Mouse (Mus musculus) forebrain, postnatal 0 days (tissue): ENCODE measurements around the gene Duoxa1. TPM values are rescaled to one million over a fixed set of nuclear protein-coding genes. Genes with fewer than 3 reads are reported as not detected.

Experiments used
- ATAC-seq: fragments of 200-750 bp; cut with Nextera tagmentation; 2 replicates; pipeline ENCODE4 v1.8.0; 2017; ENCODE audit warnings: mild to moderate bottlenecking, moderate library complexity
- DNase-seq: peaks from one replicate; pipeline ENCODE4 v3.0.0-alpha.2; 2015
- H3K27ac ChIP-seq: fragments of 300-500 bp; sonication (generic); 2 replicates; pipeline ENCODE4 v1.5.1; 2014; ENCODE audit warnings: low read depth, mild to moderate bottlenecking, antibody characterized with exemption, low read length, moderate library complexity, mixed read lengths
- H3K27me3 ChIP-seq: fragments of 300-500 bp; sonication (generic); 2 replicates; pipeline ENCODE4 v1.6.1; 2014; ENCODE audit warnings: mild to moderate bottlenecking, low read length, mixed read lengths; ENCODE audit not compliant: insufficient read depth
- H3K36me3 ChIP-seq: fragments of 300-500 bp; sonication (generic); 2 replicates; pipeline ENCODE4 v1.6.1; 2014; ENCODE audit warnings: mild to moderate bottlenecking, moderate library complexity; ENCODE audit not compliant: insufficient read depth
- H3K4me1 ChIP-seq: fragments of 300-500 bp; sonication (generic); 2 replicates; pipeline ENCODE4 v1.6.1; 2014; ENCODE audit warnings: antibody characterized with exemption; ENCODE audit not compliant: insufficient read depth
- H3K4me2 ChIP-seq: fragments of 300-500 bp; sonication (generic); 2 replicates; pipeline ENCODE4 v1.6.1; 2014; ENCODE audit warnings: low read depth, mild to moderate bottlenecking, moderate library complexity
- H3K4me3 ChIP-seq: fragments of 300-500 bp; sonication (generic); 2 replicates; pipeline ENCODE4 v1.5.1; 2014; ENCODE audit warnings: low read depth, low read length, mixed read lengths
- H3K9ac ChIP-seq: fragments of 300-500 bp; sonication (generic); 2 replicates; pipeline ENCODE4 v1.6.1; 2014; ENCODE audit warnings: mild to moderate bottlenecking
- H3K9me3 ChIP-seq: fragments of 300-500 bp; sonication (generic); 2 replicates; pipeline ENCODE4 v1.6.1; 2016; ENCODE audit warnings: low read length
- CTCF ChIP-seq: sonication (generic); IDR thresholded peaks from 2 replicates; pipeline ENCODE4 v1.5.1; 2016; ENCODE audit warnings: antibody characterized with exemption, control low read depth, low read depth
- WGBS: fragments of 180-500 bp; shearing (Covaris S2); extraction: QIAGEN DNeasy Blood & Tissue Kit; methylation state at CpG from one replicate; pipeline ENCODE4 v1.1.7; 2014; 5-methylcytosine and 5-hydroxymethylcytosine counted together
- polyA plus RNA-seq: library from polyadenylated mRNA; unstranded; fragments of >200 nt; fragmentation: Nextera tagmentation; extraction: Ambion mirVana; gene quantifications from 2 replicates; pipeline ENCODE4 v1.2.1, GENCODE M21; 2015
- total RNA-seq: library from RNA; depleted of rRNA; stranded (reverse); fragments of >200 nt; gene quantifications from 2 replicates; pipeline ENCODE4 v1.2.3, GENCODE M21; 2014

Gene Duoxa1
- total and polyA plus RNA-seq, 2 experiments from 2014 or later = 0.10 to 0.46 TPM

GRCm38 (mm10) chr2:122354191-122354929, 40.8 kb upstream of the Duoxa1 start:
- no peaks in the 10 kb centered on the region for H3K27me3 ChIP-seq
- H3K4me1 ChIP-seq = peaks cover 14% of the 10 kb centered on the region
- ATAC-seq (no peak), DNase-seq (no peak)
- H3K9ac ChIP-seq = no peak overlapping the region
- H3K9me3 ChIP-seq = no peaks in the 10 kb centered on the region
- 70% methylated on average over 12 of the region's 12 CpGs for WGBS
- H3K4me2 ChIP-seq = no peak overlapping the region
- no peak for TF ChIP-seq CTCF
- peaks cover 28% of the 10 kb centered on the region for H3K36me3 ChIP-seq
- no peak overlapping the region for H3K4me3 ChIP-seq
- H3K27ac ChIP-seq = no peak overlapping the region

DNA sequence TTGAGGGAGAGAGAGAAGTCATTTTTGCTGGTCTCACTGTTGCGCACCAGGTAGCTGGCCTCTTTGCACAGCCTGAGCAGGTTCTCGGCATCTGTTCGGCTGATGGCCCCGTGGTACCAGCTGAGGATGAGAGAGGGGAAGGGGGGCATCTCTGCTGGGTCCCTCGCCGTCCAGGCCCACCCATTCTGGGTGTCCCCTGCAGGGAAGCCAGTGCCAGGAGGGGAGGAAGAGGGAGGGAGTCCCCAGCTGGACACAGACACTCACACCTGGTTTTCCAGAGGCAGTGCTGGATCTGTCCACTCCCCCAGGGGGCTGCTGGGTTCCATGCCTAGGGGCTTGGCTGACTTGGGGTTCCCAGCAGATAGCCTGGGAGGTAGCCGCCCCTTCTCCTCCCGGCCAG, 40.2 kb upstream of the Duoxa1 start:
- H3K27ac ChIP-seq = no peak overlapping the region
- H3K36me3 ChIP-seq = peaks cover 23% of the 10 kb centered on the region
- no peak for TF ChIP-seq CTCF
- WGBS = 86% methylated on average over 8 of the region's 8 CpGs
- peaks cover 18% of the 10 kb centered on the region for H3K4me1 ChIP-seq
- H3K9ac ChIP-seq = no peak overlapping the region
- H3K4me2 ChIP-seq = no peak overlapping the region
- no peak for ATAC-seq
- H3K9me3 ChIP-seq = no peaks in the 10 kb centered on the region
- no peak overlapping the region for H3K4me3 ChIP-seq
- H3K27me3 ChIP-seq = no peaks in the 10 kb centered on the region
- DNase-seq = no peak

- Histone ChIP-seq H3K27me3 (no peaks in the 10 kb centered on the region), H3K4me3 (no peak overlapping the region), H3K36me3 (peaks cover 22% of the 10 kb centered on the region), H3K27ac (no peak overlapping the region), H3K9ac (no peak overlapping the region), H3K4me1 (peaks cover 19% of the 10 kb centered on the region), H3K9me3 (no peaks in the 10 kb centered on the region), H3K4me2 (no peak overlapping the region)
- 79% methylated on average over 6 of the region's 6 CpGs for WGBS
- TF ChIP-seq CTCF = no peak
- ATAC-seq (no peak), DNase-seq (no peak)
Measured at GRCm38 (mm10) chr2:122352992-122353391, 39.5 kb upstream of the Duoxa1 start.

DNA sequence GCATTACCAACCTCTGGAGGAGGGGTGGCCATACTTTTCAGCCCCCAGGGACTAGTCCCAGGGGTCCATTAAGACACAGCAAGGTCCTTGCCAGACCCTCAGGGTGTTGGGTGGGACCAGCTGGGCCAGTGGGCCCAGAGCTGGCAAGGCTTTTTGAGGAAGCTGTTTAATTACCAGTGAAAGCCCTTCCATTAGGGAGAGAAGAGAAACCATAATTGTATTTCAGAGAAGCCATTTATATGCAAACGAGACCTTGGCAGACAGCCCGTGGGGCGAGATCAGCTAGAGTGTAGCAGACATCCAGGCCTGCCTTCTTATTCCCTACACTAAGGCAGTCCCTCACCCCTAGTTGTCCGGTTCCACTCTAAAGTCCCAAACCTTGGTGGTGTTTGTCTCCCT, 38.4 kb upstream of the Duoxa1 start:
- no peak for TF ChIP-seq CTCF
- WGBS = 10% methylated on average over 4 of the region's 4 CpGs
- no peak overlapping the region for H3K4me2 ChIP-seq
- H3K9me3 ChIP-seq = no peaks in the 10 kb centered on the region
- no peaks in the 10 kb centered on the region for H3K27me3 ChIP-seq
- H3K4me3 ChIP-seq = no peak overlapping the region
- DNase-seq (peak; percentile 87), ATAC-seq (peak; percentile 14)
- peak overlapping the region; percentile 66 for H3K27ac ChIP-seq
- H3K9ac ChIP-seq = no peak overlapping the region
- peaks cover 14% of the 10 kb centered on the region; the same call in 1 of the 2 replicates for H3K36me3 ChIP-seq
- peaks cover 22% of the 10 kb centered on the region for H3K4me1 ChIP-seq

DNA sequence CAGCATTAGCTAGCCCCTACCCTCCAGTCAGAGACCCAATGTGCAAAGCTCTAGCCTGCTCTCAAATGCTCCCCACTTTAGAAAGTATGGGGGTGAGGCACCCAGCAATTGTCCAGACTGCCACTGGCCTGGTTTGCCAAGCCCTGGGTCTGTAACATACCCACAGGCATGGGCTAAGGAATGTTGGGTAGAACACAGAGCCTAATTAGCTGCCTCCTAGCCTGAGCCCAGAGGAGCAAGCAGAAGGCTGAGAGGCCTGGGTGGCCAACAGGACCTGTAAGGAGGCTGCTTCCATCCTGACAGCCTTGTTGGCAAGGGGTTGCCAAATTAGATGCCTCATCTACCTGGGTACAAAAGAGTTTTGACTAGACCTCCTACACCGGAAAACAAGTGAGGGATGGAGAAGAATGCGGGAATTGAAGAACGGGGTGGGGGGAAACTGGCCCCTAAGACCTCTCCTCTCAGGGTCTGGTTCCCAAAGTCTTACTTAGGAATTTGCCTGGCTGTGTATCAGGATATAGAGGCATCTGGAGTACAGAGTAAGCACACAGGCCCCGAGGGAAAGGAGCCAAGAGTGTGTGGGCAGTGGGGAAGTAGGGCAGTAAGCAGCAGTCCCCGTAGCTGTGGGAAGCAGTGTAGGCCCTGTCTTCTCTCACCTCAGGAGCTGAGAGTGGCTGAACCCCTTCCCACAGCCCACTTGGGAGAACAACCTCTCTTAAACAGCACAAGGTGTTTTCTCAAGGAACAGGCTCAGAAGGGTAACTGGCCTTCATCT, 37.8 kb upstream of the Duoxa1 start:
- Histone ChIP-seq H3K27ac (peak overlapping the region; percentile 66), H3K4me3 (no peak overlapping the region), H3K9me3 (no peaks in the 10 kb centered on the region), H3K4me1 (peaks cover 22% of the 10 kb centered on the region), H3K36me3 (peaks cover 9% of the 10 kb centered on the region; the same call in 1 of the 2 replicates), H3K27me3 (no peaks in the 10 kb centered on the region), H3K9ac (no peak overlapping the region), H3K4me2 (no peak overlapping the region)
- peak; percentile 47 for DNase-seq
- WGBS = 13% methylated on average over 5 of the region's 5 CpGs
- no peak for TF ChIP-seq CTCF
- ATAC-seq = no peak

DNA sequence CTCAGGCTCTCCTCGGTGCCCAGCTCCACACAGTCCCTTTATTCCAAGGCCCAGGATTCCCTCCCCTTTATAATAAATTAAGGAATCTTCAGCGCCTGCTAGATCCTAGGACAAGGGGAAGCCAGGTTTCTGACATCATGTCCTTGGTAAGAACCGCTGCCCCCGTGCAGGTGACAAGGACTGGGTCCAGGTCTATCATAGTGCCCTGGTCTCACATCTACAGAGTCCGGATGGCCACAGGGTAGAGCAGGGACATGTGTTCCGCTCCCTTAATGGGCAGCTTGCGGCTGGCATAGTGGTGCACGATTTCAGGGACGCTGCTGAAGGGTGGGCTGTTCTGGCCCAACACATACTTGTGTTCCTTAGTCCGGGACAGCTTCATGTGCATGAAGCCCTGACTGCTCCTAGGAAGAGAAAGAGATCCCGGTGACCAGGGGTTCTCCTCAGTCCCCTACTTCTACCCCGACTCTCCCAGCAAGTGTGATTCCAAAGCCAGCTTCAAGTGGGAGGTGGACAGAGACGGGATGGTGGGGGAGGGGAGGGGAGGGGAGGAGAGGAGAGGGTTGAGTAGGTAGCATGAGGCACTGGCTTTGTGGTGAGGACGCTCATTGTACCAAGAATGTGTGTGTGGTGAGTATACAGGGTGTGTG, 35.7 kb upstream of the Duoxa1 start:
- Histone ChIP-seq H3K9me3 (no peaks in the 10 kb centered on the region), H3K4me3 (peak overlapping the region; percentile 52), H3K36me3 (peaks cover 8% of the 10 kb centered on the region; the same call in 1 of the 2 replicates), H3K9ac (peak overlapping the region; percentile 96), H3K4me2 (peak overlapping the region; percentile 68), H3K27ac (peak overlapping the region; percentile 99), H3K27me3 (no peaks in the 10 kb centered on the region), H3K4me1 (peaks cover 22% of the 10 kb centered on the region)
- DNase-seq = no peak
- peak; percentile 48 for ATAC-seq
- no peak for TF ChIP-seq CTCF
- 7% methylated on average over 14 of the region's 14 CpGs for whole genome bisulfite sequencing
